Mouse (Mus musculus) heart, adult 2 months (tissue): ENCODE measurements at regions not wholly inside any gene's neighbourhood (a gene's known extent, or its start where the extent isn't known, plus 50 kb on each side); places are given as distances from the start of the nearest gene placed in this dataset.
A peak's percentile ranks its signal among the peaks of the same experiment; 100 is the strongest.

ENCODE experiments used
- DNase-seq, 2 experiments: peaks; one replicate each; pipeline ENCODE4 v3.0.0; 2021
- H3K27ac ChIP-seq: fragments of 200-600 bp; 2 replicates; pipeline ENCODE4 v1.8.1; 2022
- H3K27me3 ChIP-seq: fragments of 200-500 bp; 2 replicates; pipeline ENCODE4 v1.6.1; 2012; ENCODE audit warnings: mild to moderate bottlenecking, low read length, inconsistent platforms, mixed read lengths; ENCODE audit not compliant: control insufficient read depth, insufficient read depth
- H3K36me3 ChIP-seq: fragments of 200-500 bp; 2 replicates; pipeline ENCODE4 v1.6.1; 2012; ENCODE audit warnings: low read length, inconsistent platforms; ENCODE audit not compliant: control insufficient read depth, insufficient read depth
- H3K4me1 ChIP-seq: fragments of 200-500 bp; 2 replicates; pipeline ENCODE4 v1.6.1; 2011; ENCODE audit warnings: low read length; ENCODE audit not compliant: control insufficient read depth, insufficient read depth
- H3K4me3 ChIP-seq: fragments of 200-600 bp; 2 replicates; pipeline ENCODE4 v1.8.1; 2022
- H3K79me2 ChIP-seq: fragments of 200-500 bp; replicated peaks from 2 replicates; pipeline ENCODE4 v1.6.1; 2012; ENCODE audit warnings: mild to moderate bottlenecking, inconsistent platforms, low read length, moderate library complexity, mixed read lengths; ENCODE audit not compliant: control insufficient read depth, insufficient read depth
- H3K9ac ChIP-seq: fragments of 200-500 bp; 2 replicates; pipeline ENCODE4 v1.6.1; 2012; ENCODE audit warnings: low read depth, mild to moderate bottlenecking, control low read depth, inconsistent platforms, low read length, mixed read lengths
- CTCF ChIP-seq: fragments of 200-600 bp; IDR thresholded peaks from 2 replicates; pipeline ENCODE4 v1.8.1; 2022; ENCODE audit warnings: antibody characterized with exemption, mild to moderate bottlenecking, moderate library complexity
- EP300 ChIP-seq: fragments of 200-500 bp; IDR thresholded peaks from 2 replicates; pipeline ENCODE4 v1.6.1; 2011; ENCODE audit warnings: low read depth, low read length, control low read depth; ENCODE audit not compliant: insufficient read depth
- POLR2A ChIP-seq: fragments of 200-500 bp; IDR thresholded peaks from 2 replicates; pipeline ENCODE4 v1.6.1; 2011; ENCODE audit warnings: mild to moderate bottlenecking, low read depth, low read length, control low read depth; ENCODE audit not compliant: insufficient read depth
- WGBS: fragments of 180-500 bp; shearing (Covaris S2); methylation state at CpG from one replicate; pipeline ENCODE4 v1.1.7; 2018; 5-methylcytosine and 5-hydroxymethylcytosine counted together
- intact Hi-C: fragments of 180-260 bp; cut with DNase I; formaldehyde crosslinking; loops from one replicate; pipeline ENCODE4 v1.15.1; 2025

- Histone ChIP-seq H3K4me1 (no peaks in the 10 kb centered on the region), H3K27ac (no peak overlapping the region), H3K27me3 (no peaks in the 10 kb centered on the region), H3K79me2 (no peaks in the 10 kb centered on the region), H3K9ac (no peak overlapping the region), H3K4me3 (no peak overlapping the region), H3K36me3 (no peaks in the 10 kb centered on the region)
- WGBS, result 61% methylated on average over 2 of the region's 2 CpGs
- intact Hi-C loops, result no loop called here
- no peak for DNase-seq
- no peak for TF ChIP-seq POLR2A
- no peak for TF ChIP-seq EP300
- no peak for TF ChIP-seq CTCF
These were observed 395.7 kb upstream of the Gm10306 start for GRCm38 (mm10) chr4:94160620-94161019.

- Histone ChIP-seq H3K27me3 (no peaks in the 10 kb centered on the region), H3K4me3 (no peak overlapping the region), H3K27ac (no peak overlapping the region), H3K9ac (no peak overlapping the region), H3K79me2 (no peaks in the 10 kb centered on the region), H3K4me1 (no peaks in the 10 kb centered on the region), H3K36me3 (no peaks in the 10 kb centered on the region)
- 85% methylated on average over 2 of the region's 2 CpGs for WGBS
- intact Hi-C loops, result no loop called here
- no peak for DNase-seq
- no peak for TF ChIP-seq CTCF
- no peak for TF ChIP-seq POLR2A
- no peak for TF ChIP-seq EP300
These were observed 383.2 kb upstream of the Gm10306 start for GRCm38 (mm10) chr4:94173096-94173495.

- TF ChIP-seq CTCF (no peak), EP300 (no peak), POLR2A (no peak)
- H3K4me1 ChIP-seq, result no peaks in the 10 kb centered on the region
- intact Hi-C loops, result no loop called here
- no peaks in the 10 kb centered on the region for H3K79me2 ChIP-seq
- no peaks in the 10 kb centered on the region for H3K36me3 ChIP-seq
- no peaks in the 10 kb centered on the region for H3K27me3 ChIP-seq
- no peak overlapping the region for H3K27ac ChIP-seq
- no peak for DNase-seq
- H3K9ac ChIP-seq, result no peak overlapping the region
- WGBS, result 34% methylated on average over 4 of the region's 4 CpGs
- no peak overlapping the region for H3K4me3 ChIP-seq
These were observed 369.3 kb upstream of the Gm10306 start for GRCm38 (mm10) chr4:94186997-94187396.

- no peaks in the 10 kb centered on the region for H3K4me1 ChIP-seq
- H3K27me3 ChIP-seq, result no peaks in the 10 kb centered on the region
- 50% methylated on average over 2 of the region's 2 CpGs for WGBS
- no peak overlapping the region for H3K4me3 ChIP-seq
- intact Hi-C loops, result no loop called here
- H3K9ac ChIP-seq, result no peak overlapping the region
- no peaks in the 10 kb centered on the region for H3K36me3 ChIP-seq
- no peaks in the 10 kb centered on the region for H3K79me2 ChIP-seq
- no peak for DNase-seq
- TF ChIP-seq CTCF (no peak), EP300 (no peak), POLR2A (no peak)
- no peak overlapping the region for H3K27ac ChIP-seq
These were observed 368.0 kb upstream of the Gm10306 start for GRCm38 (mm10) chr4:94188354-94188753.

GRCm38 (mm10) chr4:94188888-94189287, 367.5 kb upstream of the Gm10306 start:
- Histone ChIP-seq H3K9ac (no peak overlapping the region), H3K79me2 (no peaks in the 10 kb centered on the region), H3K27me3 (no peaks in the 10 kb centered on the region), H3K36me3 (no peaks in the 10 kb centered on the region), H3K27ac (no peak overlapping the region), H3K4me3 (no peak overlapping the region), H3K4me1 (no peaks in the 10 kb centered on the region)
- 10% methylated on average over 3 of the region's 3 CpGs for WGBS
- peak; percentile 17 to 37 for DNase-seq
- intact Hi-C loops, result no loop called here
- TF ChIP-seq EP300 (no peak), CTCF (no peak), POLR2A (no peak)

- Histone ChIP-seq H3K4me1 (no peaks in the 10 kb centered on the region), H3K27ac (no peak overlapping the region), H3K4me3 (no peak overlapping the region), H3K79me2 (no peaks in the 10 kb centered on the region), H3K36me3 (no peaks in the 10 kb centered on the region), H3K9ac (no peak overlapping the region), H3K27me3 (no peaks in the 10 kb centered on the region)
- WGBS, result 62% methylated on average over 2 of the region's 2 CpGs
- DNase-seq, result no peak
- no peak for TF ChIP-seq CTCF
- TF ChIP-seq EP300, result no peak
- TF ChIP-seq POLR2A, result no peak
- intact Hi-C loops, result no loop called here
These were observed 365.4 kb upstream of the Gm10306 start for GRCm38 (mm10) chr4:94190940-94191339.

- no peak overlapping the region for H3K4me3 ChIP-seq
- intact Hi-C loops, result no loop called here
- no peak for DNase-seq
- no peak for TF ChIP-seq CTCF
- TF ChIP-seq POLR2A, result no peak
- TF ChIP-seq EP300, result no peak
- no peaks in the 10 kb centered on the region for H3K27me3 ChIP-seq
- no peaks in the 10 kb centered on the region for H3K4me1 ChIP-seq
- WGBS, result 74% methylated on average over 1 of the region's 1 CpGs
- no peaks in the 10 kb centered on the region for H3K36me3 ChIP-seq
- no peak overlapping the region for H3K9ac ChIP-seq
- H3K79me2 ChIP-seq, result no peaks in the 10 kb centered on the region
- no peak overlapping the region for H3K27ac ChIP-seq
These were observed 340.1 kb upstream of the Gm10306 start for GRCm38 (mm10) chr4:94216265-94216664.
